Mouse (Mus musculus) lung, adult 2 months (tissue): ENCODE measurements around the gene Ccdc62.

Source experiments
- CTCF ChIP-seq: fragments of 200-500 bp; IDR thresholded peaks from 2 replicates; pipeline ENCODE4 v1.5.1; 2011; ENCODE audit warnings: mild to moderate bottlenecking, low read length, control low read depth; ENCODE audit not compliant: insufficient read depth
- POLR2A ChIP-seq: fragments of 200-500 bp; IDR thresholded peaks from 2 replicates; pipeline ENCODE4 v1.6.1; 2011; ENCODE audit warnings: low read depth, mild to moderate bottlenecking, control low read depth, low read length, borderline replicate concordance; ENCODE audit errors: extremely low read depth

DNA sequence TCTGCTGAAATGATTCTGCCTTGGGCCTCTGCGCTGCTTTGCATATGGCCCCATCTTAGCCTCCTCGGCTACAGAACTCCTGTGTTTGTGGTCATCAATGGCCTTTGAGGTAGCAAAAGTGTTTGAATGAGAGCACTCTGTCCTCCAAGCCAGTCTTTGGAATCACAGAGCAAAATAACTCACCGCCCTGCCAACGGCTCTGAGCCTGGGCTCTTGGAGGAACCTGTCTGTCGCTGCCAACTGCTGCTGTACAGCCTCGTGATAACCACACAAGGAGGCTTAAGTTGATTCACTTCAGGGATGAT, 50.7 kb downstream of the Ccdc62 start:
- TF ChIP-seq CTCF (no peak), POLR2A (no peak)
